Mouse (Mus musculus) MEL (cell line): ENCODE results near the gene Mthfd1l. TPM values are rescaled to one million over a fixed set of nuclear protein-coding genes. Genes with fewer than 3 reads are reported as not detected.

Experiments used
- DNase-seq: peaks from one replicate; pipeline ENCODE4 v3.0.0; 2011; ENCODE audit warnings: low read depth, low spot score
- H3K27ac ChIP-seq: 2 replicates; pipeline ENCODE4 v1.5.1; 2012; ENCODE audit warnings: low read depth, mild to moderate bottlenecking, control low read depth, low read length, moderate library complexity; ENCODE audit not compliant: control insufficient read depth
- H3K27me3 ChIP-seq, 2 experiments: fragments of 150-350 bp in 1 of 2; sonication (generic) in 1 of 2; 2 replicates each; pipeline ENCODE4 v1.6.1; 2012; ENCODE audit warnings: low read length in 2 of 2, mild to moderate bottlenecking in 2 of 2, improper control_type of control experiment in 1 of 2, moderate library complexity in 1 of 2; ENCODE audit not compliant: insufficient read depth in 2 of 2, control insufficient read depth in 1 of 2
- H3K36me3 ChIP-seq, 2 experiments: 2 replicates each; pipeline ENCODE4 v1.6.1; 2012 to 2014; ENCODE audit warnings: low read length in 2 of 2, improper control_type of control experiment in 1 of 2, inconsistent platforms in 1 of 2, mild to moderate bottlenecking in 1 of 2; ENCODE audit not compliant: insufficient read depth in 2 of 2, control insufficient read depth in 1 of 2
- H3K4me1 ChIP-seq, 2 experiments: fragments of 150-350 bp in 1 of 2; sonication (generic) in 1 of 2; 2 replicates each; pipeline ENCODE4 v1.6.1; 2012; ENCODE audit warnings: low read length in 2 of 2, improper control_type of control experiment in 1 of 2, mild to moderate bottlenecking in 1 of 2; ENCODE audit not compliant: insufficient read depth in 2 of 2, control insufficient read depth in 1 of 2
- H3K4me3 ChIP-seq, 2 experiments: fragments of 150-350 bp in 1 of 2; sonication (generic) in 1 of 2; 2 replicates each; pipeline ENCODE4 v1.5.1; 2012; ENCODE audit warnings: low read depth in 2 of 2, low read length in 2 of 2, mild to moderate bottlenecking in 2 of 2, moderate library complexity in 2 of 2, control low read depth in 1 of 2, improper control_type of control experiment in 1 of 2; ENCODE audit not compliant: control insufficient read depth in 1 of 2, insufficient read depth in 1 of 2
- H3K79me2 ChIP-seq: 2 replicates; pipeline ENCODE4 v1.6.1; 2012; ENCODE audit warnings: mild to moderate bottlenecking, low read length, moderate library complexity; ENCODE audit not compliant: control insufficient read depth, poor library complexity, insufficient read depth
- H3K9ac ChIP-seq: 2 replicates; pipeline ENCODE4 v1.6.1; 2012; ENCODE audit warnings: low read depth, mild to moderate bottlenecking, control low read depth, low read length, moderate library complexity; ENCODE audit not compliant: control insufficient read depth, poor library complexity, severe bottlenecking
- H3K9me3 ChIP-seq: fragments of 150-350 bp; sonication (generic); replicated peaks from 2 replicates; pipeline ENCODE4 v1.6.1; 2012; ENCODE audit warnings: mild to moderate bottlenecking, low read length, improper control_type of control experiment, moderate library complexity; ENCODE audit not compliant: insufficient read depth
- CHD2 ChIP-seq: IDR thresholded peaks from 2 replicates; pipeline ENCODE4 v1.6.1; 2011; ENCODE audit warnings: low read length, improper control_type of control experiment
- ETS1 ChIP-seq: IDR thresholded peaks from 2 replicates; pipeline ENCODE4 v1.6.1; 2012; ENCODE audit warnings: low read depth, mild to moderate bottlenecking, inconsistent platforms, low read length, improper control_type of control experiment, moderate library complexity
- GABPA ChIP-seq: IDR thresholded peaks from 2 replicates; pipeline ENCODE4 v1.6.1; 2012; ENCODE audit warnings: low read depth, mild to moderate bottlenecking, inconsistent platforms, low read length, improper control_type of control experiment, moderate library complexity
- MAFK ChIP-seq: IDR thresholded peaks from 2 replicates; pipeline ENCODE4 v1.6.1; 2011; ENCODE audit warnings: low read depth, mild to moderate bottlenecking, low read length, improper control_type of control experiment, borderline replicate concordance
- MAZ ChIP-seq: IDR thresholded peaks from 2 replicates; pipeline ENCODE4 v1.6.1; 2012; ENCODE audit warnings: low read depth, mild to moderate bottlenecking, inconsistent platforms, low read length, improper control_type of control experiment
- MEF2A ChIP-seq: IDR thresholded peaks from 2 replicates; pipeline ENCODE4 v1.6.1; 2014; ENCODE audit warnings: low read depth, mild to moderate bottlenecking, inconsistent platforms, low read length, improper control_type of control experiment; ENCODE audit not compliant: poor library complexity, insufficient replicate concordance, severe bottlenecking; ENCODE audit errors: extremely low read depth
- MYC ChIP-seq: IDR thresholded peaks from 2 replicates; pipeline ENCODE4 v1.6.1; 2011; ENCODE audit warnings: low read depth, mild to moderate bottlenecking, low read length, improper control_type of control experiment, moderate library complexity
- POLR2A ChIP-seq, 2 experiments: IDR thresholded peaks; 2 replicates each; pipeline ENCODE4 v1.6.1; 2011 to 2012; ENCODE audit warnings: low read length in 2 of 2, mild to moderate bottlenecking in 2 of 2, control low read depth in 1 of 2, improper control_type of control experiment in 1 of 2, low read depth in 1 of 2, moderate library complexity in 1 of 2; ENCODE audit not compliant: control insufficient read depth in 1 of 2, insufficient read depth in 1 of 2, poor library complexity in 1 of 2
- RAD21 ChIP-seq: IDR thresholded peaks from 2 replicates; pipeline ENCODE4 v1.6.1; 2011; ENCODE audit warnings: mild to moderate bottlenecking, low read depth, low read length, improper control_type of control experiment
- SMC3 ChIP-seq: IDR thresholded peaks from 2 replicates; pipeline ENCODE4 v1.6.1; 2011; ENCODE audit warnings: low read depth, low read length, improper control_type of control experiment
- TAL1 ChIP-seq: IDR thresholded peaks from 2 replicates; pipeline ENCODE4 v1.6.1; 2012; ENCODE audit warnings: mild to moderate bottlenecking, inconsistent platforms, low read length, moderate library complexity, mixed read lengths
- TBP ChIP-seq: IDR thresholded peaks from 2 replicates; pipeline ENCODE4 v1.8.0; 2011; ENCODE audit warnings: low read depth, low read length, improper control_type of control experiment
- USF1 ChIP-seq: IDR thresholded peaks from 2 replicates; pipeline ENCODE4 v1.6.1; 2014; ENCODE audit warnings: low read depth, mild to moderate bottlenecking, inconsistent platforms, low read length, improper control_type of control experiment, moderate library complexity
- USF2 ChIP-seq, 2 experiments: IDR thresholded peaks; 2 replicates each; pipeline ENCODE4 v1.6.1; 2011 to 2012; ENCODE audit warnings: improper control_type of control experiment in 2 of 2, low read length in 2 of 2, borderline replicate concordance in 1 of 2, inconsistent platforms in 1 of 2, low read depth in 1 of 2, mild to moderate bottlenecking in 1 of 2; ENCODE audit not compliant: insufficient read depth in 1 of 2
- ZC3H11A ChIP-seq: IDR thresholded peaks from 2 replicates; pipeline ENCODE4 v1.6.1; 2012; ENCODE audit warnings: low read depth, mild to moderate bottlenecking, inconsistent platforms, low read length, improper control_type of control experiment
- ZNF384 ChIP-seq: IDR thresholded peaks from 2 replicates; pipeline ENCODE4 v1.6.1; 2012; ENCODE audit warnings: low read depth, mild to moderate bottlenecking, inconsistent platforms, low read length, improper control_type of control experiment
- polyA plus RNA-seq, 2 experiments: library from polyadenylated mRNA; stranded (reverse) in 1 of 2; unstranded in 1 of 2; fragments of >175 nt in 1 of 2; fragments of >200 nt in 1 of 2; gene quantifications; 2 replicates each; pipeline versions ENCODE4 v1.2.1 to v1.2.4; 2012; ENCODE audit warnings: low replicate concordance in 2 of 2, low read depth in 1 of 2; ENCODE audit not compliant: insufficient read length in 2 of 2, insufficient read depth in 1 of 2, missing spikeins in 1 of 2
- total RNA-seq: library from RNA; depleted of rRNA; stranded (reverse); fragments of 300-350 nt; gene quantifications from 2 replicates; pipeline ENCODE4 v1.2.3, GENCODE M21; 2012

The Mthfd1l gene
- total and polyA plus RNA-seq, 3 experiments = 43.1 to 1,097 (median 83.0) TPM

- H3K27me3 ChIP-seq = no peaks in the 10 kb centered on the region
- H3K27ac ChIP-seq = no peak overlapping the region
- H3K4me3 ChIP-seq = no peak overlapping the region
- H3K9me3 ChIP-seq = no peaks in the 10 kb centered on the region
- TF ChIP-seq TAL1 (no peak), USF2 (IDR thresholded peaks at IDR 0.05; ENCODE audit: borderline replicate concordance in 1 of 2, insufficient read depth in 1 of 2, low read depth in 1 of 2, low read length in 2 of 2) (no peak), SMC3 (no peak)
- H3K36me3 ChIP-seq = no peaks in the 10 kb centered on the region
- no peak overlapping the region for H3K9ac ChIP-seq
- H3K4me1 ChIP-seq = no peaks in the 10 kb centered on the region
- DNase-seq = peak; percentile 44
- no peaks in the 10 kb centered on the region for H3K79me2 ChIP-seq
Measured at GRCm38 (mm10) chr10:4188614-4189402, 215.9 kb downstream of the Mthfd1l start.

GRCm38 (mm10) chr10:4189422-4189821 is 216.5 kb downstream of the Mthfd1l start:
- H3K9me3 ChIP-seq = no peaks in the 10 kb centered on the region
- H3K9ac ChIP-seq = no peak overlapping the region
- H3K36me3 ChIP-seq = no peaks in the 10 kb centered on the region
- H3K4me1 ChIP-seq = no peaks in the 10 kb centered on the region
- DNase-seq = no peak
- H3K4me3 ChIP-seq = no peak overlapping the region
- no peaks in the 10 kb centered on the region for H3K79me2 ChIP-seq
- H3K27ac ChIP-seq = no peak overlapping the region
- TF ChIP-seq MAFK = no peak
- no peak for TF ChIP-seq USF1
- no peak for TF ChIP-seq MAZ
- TF ChIP-seq POLR2A (IDR thresholded peaks at IDR 0.05; ENCODE audit: control insufficient read depth in 1 of 2, insufficient read depth in 1 of 2, low read depth in 1 of 2, low read length in 2 of 2, poor library complexity in 1 of 2) = no peak
- TF ChIP-seq RAD21 = no peak
- TF ChIP-seq GABPA = no peak
- no peak for TF ChIP-seq ZC3H11A
- no peak for TF ChIP-seq CHD2
- TF ChIP-seq MYC = no peak
- TF ChIP-seq MEF2A = no peak
- no peak for TF ChIP-seq TBP
- no peak for TF ChIP-seq ETS1
- TF ChIP-seq ZNF384 = no peak
- H3K27me3 ChIP-seq = no peaks in the 10 kb centered on the region
